Mouse (Mus musculus) cerebellum, adult 18-20 months (tissue): ENCODE results near the gene Rsph9.
A peak's percentile ranks its signal among the peaks of the same experiment; 100 is the strongest.

Source experiments
- DNase-seq, 2 experiments: peaks; one replicate each; pipeline ENCODE4 v3.0.0; 2021

Rsph9 gene

DNA sequence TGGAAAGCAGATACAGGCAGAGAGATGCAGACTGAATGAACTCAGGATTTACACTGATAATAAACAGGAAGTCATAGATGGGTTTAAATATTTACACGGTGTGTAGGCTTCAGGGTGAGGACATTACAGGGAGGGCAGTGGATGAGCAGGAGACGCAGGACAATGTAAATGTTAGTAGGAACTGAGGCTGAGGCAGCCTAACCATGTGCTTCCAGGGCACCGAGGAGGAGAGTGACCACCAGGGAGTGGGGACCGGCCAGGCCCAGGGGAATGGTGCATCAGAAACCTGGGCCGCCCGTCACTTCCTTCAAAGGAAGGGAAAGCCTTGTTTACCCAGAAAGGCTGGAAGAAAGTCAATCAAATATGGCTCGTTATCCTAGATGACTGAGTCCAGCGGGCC, 45.5 kb downstream of the Rsph9 start:
- no peak for DNase-seq

GRCm38 (mm10) chr17:46091899-46092298, 52.1 kb downstream of the Rsph9 start:
- DNase-seq: no peak

DNA sequence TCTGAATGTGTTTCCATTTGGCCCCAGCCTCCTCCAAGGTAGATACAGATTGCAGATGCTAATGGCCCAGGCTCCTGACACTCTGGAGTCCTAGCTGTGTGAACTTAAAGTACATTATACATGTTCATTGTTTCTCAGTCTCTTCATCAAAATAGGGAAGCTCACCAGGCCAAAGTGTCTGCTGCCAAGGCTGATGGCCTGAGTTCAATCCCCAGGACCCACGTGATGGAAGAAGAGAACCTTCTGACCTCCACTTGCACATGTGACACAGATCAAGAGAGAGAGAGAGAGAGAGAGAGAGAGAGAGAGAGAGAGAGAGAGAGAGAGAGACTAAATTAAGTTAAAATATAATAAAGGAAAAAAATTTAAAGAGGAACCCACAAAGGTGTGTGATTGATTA, 52.7 kb downstream of the Rsph9 start:
- DNase-seq: no peak

GRCm38 (mm10) chr17:46086341-46086870, 57.6 kb downstream of the Rsph9 start:
- no peak for DNase-seq

DNA sequence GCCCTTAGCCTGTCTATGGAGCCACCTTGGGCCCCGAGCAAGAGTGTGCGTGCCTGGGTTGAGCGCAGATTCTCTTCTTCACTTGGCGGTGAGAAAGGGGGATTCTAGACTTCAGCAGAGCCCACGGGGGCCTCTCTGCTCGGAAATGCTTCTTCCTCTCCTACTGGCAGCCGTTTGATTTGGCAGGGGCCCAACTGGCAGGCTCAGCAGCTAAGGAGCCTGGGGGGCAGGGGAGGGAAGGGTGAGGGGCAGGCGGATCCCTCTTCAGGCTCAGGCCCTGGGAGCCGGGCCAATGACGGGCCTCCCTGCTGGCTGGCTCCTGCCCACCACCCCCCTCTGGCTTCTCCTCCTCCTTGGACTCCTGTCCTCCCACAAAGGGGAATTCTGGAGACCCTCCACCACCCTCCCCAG, 59.9 kb downstream of the Rsph9 start:
- peak; percentile 26 to 32 for DNase-seq

DNA sequence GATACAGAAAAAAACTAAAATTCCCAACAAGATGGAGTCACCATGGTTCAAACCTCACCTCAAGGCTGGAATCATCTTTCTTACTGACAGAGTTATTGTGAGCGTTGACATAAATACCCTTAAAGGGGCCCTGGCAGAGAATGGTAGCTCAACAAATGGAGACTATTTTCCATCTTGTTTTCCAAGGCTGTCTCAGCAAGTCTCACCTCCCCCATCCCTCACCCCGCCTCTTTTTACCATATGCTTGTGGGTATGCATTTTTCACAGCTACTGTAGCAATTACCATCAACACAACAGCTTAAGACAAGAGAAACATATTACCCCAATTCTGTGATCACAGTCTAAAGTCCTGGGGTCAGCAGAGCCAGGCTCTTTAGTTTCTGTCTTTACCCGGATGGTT, 60.6 kb downstream of the Rsph9 start:
- DNase-seq: no peak

- no peak for DNase-seq
Measured at GRCm38 (mm10) chr17:46081657-46082056, 62.4 kb downstream of the Rsph9 start.

DNA sequence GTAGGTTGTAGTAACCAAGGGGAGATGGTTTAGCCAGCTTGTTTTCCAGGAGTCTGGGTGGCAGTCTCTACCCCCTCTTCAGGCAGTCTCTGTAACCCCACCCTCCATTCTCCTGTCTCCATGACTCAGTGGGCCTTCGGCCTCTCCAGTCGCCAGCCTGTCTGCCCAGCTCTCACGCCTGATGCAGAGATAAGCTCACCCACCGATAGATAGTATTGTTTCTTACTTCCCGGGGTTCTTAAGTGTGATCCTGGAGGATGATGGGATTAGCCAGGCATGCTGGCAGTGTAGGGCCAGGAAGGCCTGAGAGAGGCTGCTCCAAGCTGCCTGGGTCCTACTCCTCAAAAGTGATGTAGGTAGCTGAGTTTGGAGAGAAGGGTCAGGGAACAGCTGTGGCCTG, 63.0 kb downstream of the Rsph9 start:
- no peak for DNase-seq

DNA sequence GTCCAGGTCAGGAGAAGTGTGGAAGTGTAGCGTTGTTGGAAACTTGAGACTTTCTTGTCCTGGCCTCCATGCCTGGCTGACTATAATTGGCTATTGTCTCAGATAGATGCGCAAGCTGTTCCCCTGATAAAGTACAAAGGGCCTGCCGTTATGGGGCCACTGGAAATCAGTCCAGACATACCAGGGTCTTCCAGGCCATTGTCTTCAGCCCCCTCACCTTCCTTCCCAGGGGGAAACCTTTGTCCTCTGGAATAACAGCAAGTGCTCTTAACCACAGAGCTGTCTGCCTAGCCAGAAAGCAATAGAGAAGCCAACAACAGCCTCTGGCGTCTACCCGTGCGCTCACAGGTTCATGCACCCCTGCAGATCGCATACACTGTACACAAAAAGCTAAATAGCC, 63.6 kb downstream of the Rsph9 start:
- DNase-seq: no peak

GRCm38 (mm10) chr17:46079037-46079436, 65.0 kb downstream of the Rsph9 start:
- no peak for DNase-seq

- DNase-seq: no peak
Measured at GRCm38 (mm10) chr17:46077921-46078534, 66.0 kb downstream of the Rsph9 start.

DNA sequence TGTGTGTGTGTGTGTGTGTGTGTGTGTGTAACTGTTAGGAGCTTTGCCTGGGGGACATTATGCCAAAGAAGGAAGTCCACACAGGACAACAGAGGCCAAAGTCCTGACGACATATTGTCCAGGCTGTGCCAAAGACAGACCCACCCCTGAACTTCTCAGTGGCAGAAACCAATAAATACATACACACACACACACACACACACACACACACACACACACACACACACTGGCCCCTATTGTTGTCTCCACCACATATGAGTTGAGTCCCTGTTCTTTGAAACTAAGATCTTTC, 67.8 kb downstream of the Rsph9 start:
- DNase-seq: no peak

DNA sequence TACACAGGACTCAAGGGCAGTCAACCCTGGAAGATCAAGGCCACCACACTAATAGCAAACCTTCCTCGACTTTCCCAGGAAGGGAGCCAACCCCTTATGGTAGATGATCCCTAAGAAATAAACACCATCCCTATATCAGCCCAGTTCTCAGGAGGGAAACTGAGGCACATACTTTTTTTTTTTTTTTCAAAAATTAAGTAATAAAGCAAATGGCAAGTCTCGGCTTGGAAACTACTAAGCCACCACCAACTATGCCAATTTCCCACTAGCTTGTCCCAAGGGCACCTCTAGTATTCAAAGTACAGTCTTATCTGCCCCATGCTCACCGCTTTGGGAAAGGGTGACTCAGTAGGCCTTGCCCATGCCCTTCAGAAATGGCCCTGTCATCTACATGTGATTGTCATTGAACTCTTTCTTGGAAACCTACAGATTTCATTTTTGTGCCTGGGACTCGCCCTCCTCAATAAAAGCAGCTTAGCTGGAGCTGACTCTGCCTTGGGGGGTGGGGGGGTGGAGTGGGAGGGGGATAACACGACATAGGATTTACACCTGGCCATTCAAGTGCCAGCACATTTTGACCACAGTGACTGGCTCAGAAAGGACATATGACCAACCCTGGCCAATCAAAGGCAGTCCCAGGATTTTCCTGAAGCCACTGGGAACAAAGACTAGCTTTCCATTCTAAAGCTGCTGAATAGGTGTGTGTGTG, 68.3 kb downstream of the Rsph9 start:
- DNase-seq: no peak

GRCm38 (mm10) chr17:46075116-46075485, 68.9 kb downstream of the Rsph9 start:
- no peak for DNase-seq

- no peak for DNase-seq
Measured at GRCm38 (mm10) chr17:46074398-46075115, 69.5 kb downstream of the Rsph9 start.

- DNase-seq: peak; percentile 48 to 52
Measured at GRCm38 (mm10) chr17:46073730-46074301, 70.2 kb downstream of the Rsph9 start.
